Mouse (Mus musculus) testis, adult 2 months (tissue): ENCODE results near the gene Styx. TPM values are rescaled to one million over a fixed set of nuclear protein-coding genes. Genes with fewer than 3 reads are reported as not detected.

ENCODE experiments used
- H3K27ac ChIP-seq: fragments of 200-500 bp; 2 replicates; pipeline ENCODE4 v1.5.1; 2012; ENCODE audit warnings: low read depth, low read length; ENCODE audit not compliant: control insufficient read depth, insufficient read depth
- H3K27me3 ChIP-seq: fragments of 200-500 bp; 2 replicates; pipeline ENCODE4 v1.6.1; 2012; ENCODE audit warnings: mild to moderate bottlenecking, low read length, moderate library complexity; ENCODE audit not compliant: control insufficient read depth, insufficient read depth
- H3K36me3 ChIP-seq: fragments of 200-500 bp; 2 replicates; pipeline ENCODE4 v1.6.1; 2012; ENCODE audit warnings: mild to moderate bottlenecking, low read length; ENCODE audit not compliant: control insufficient read depth, insufficient read depth
- H3K4me1 ChIP-seq: fragments of 200-500 bp; 2 replicates; pipeline ENCODE4 v1.6.1; 2012; ENCODE audit warnings: low read length; ENCODE audit not compliant: control insufficient read depth, insufficient read depth
- H3K4me3 ChIP-seq: fragments of 200-500 bp; 2 replicates; pipeline ENCODE4 v1.5.1; 2012; ENCODE audit warnings: low read depth, mild to moderate bottlenecking, low read length, moderate library complexity, mixed read lengths; ENCODE audit not compliant: control insufficient read depth
- CTCF ChIP-seq: fragments of 200-500 bp; IDR thresholded peaks from 2 replicates; pipeline ENCODE4 v1.5.1; 2012; ENCODE audit warnings: low read depth, mild to moderate bottlenecking, inconsistent platforms, low read length, moderate library complexity; ENCODE audit not compliant: control insufficient read depth, insufficient read depth, insufficient replicate concordance
- POLR2A ChIP-seq: fragments of 200-500 bp; IDR thresholded peaks from 2 replicates; pipeline ENCODE4 v1.6.1; 2012; ENCODE audit warnings: low read depth, mild to moderate bottlenecking, inconsistent platforms, low read length, moderate library complexity; ENCODE audit not compliant: control insufficient read depth
- polyA plus RNA-seq: library from polyadenylated mRNA; depleted of rRNA; stranded (reverse); fragments of >200 nt; gene quantifications from 2 replicates; pipeline ENCODE4 v1.2.3, GENCODE M21; 2012; rRNA removed

Gene Styx
- 14.4 and 15.1 TPM in 2 replicates for polyA plus RNA-seq

DNA sequence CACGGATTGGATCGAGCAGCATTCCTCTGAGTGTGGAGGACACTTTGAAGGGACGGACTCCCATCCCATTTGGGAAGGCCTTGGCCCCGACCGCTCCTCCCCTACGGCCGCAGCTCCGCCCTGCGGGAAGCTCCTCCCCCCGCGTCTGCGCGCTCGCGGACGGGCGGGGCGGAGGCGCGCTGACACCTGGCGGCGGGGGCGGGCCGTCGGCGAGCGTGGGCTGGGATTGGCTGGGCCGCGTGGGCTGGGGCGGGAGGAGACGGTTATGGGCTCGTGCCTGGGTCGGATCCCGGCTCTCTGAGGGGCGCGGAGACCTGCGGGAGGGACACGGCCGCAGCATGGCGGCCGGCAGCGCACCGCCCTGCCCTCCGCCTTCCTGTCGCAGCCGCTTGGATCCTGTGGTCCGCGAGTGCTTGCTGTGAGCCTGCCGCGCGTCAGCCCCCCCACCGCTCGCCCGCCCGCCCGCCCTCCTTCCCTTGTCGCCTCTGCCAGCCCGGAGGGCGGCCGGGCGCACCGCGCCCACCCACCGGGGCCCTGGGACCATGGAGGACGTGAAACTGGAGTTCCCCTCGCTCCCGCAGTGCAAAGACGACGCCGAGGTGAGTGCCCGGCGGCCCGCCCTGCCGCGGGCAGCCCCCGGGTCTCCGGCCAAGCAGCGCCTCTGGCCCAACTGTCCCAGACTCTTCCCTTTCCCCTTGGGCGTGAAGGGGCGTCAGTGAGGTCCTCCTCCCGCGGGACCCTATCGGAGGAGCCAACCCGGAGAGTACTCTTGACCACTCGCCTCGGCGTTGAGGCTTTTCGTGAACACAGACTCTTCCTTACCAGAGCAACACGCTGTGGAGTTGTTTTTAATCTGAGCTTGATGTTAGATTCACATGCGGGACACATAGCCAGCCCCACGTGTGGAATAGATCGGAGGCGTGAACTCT lies at the start of gene Styx:
Gene Styx (plus strand): TSS at position 163 of the 929 bp plus-strand sequence.
- Histone ChIP-seq H3K4me1 (no peaks in the 10 kb centered on the region), H3K4me3 (peak within 1 kb of the TSS; percentile 99), H3K36me3 (peaks cover 2% of the 10 kb centered on the region), H3K27ac (peak within 1 kb of the TSS; percentile 79), H3K27me3 (no peaks in the 10 kb centered on the region)
- TF ChIP-seq POLR2A (peak; percentile 78), CTCF (no peak)

DNA sequence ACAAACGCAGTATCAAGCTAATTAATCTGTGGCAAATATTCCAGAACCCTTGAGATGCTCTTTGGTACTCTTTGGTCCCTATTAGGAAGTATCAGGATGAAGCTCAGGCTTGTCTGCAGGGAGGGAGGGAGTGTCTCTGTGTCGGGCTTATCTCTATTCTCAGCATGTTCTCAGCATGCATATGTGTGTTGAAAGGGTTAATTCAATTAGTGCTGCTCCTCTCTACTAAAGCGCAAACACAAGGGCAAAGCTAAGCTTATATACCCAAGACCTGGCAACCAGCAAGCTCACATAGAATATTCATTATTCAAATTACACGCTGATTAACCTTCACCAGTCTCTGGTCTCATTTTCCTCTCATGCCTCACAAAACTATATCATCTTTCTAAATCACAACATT lies 47.0 kb upstream of the Styx start:
- no peaks in the 10 kb centered on the region; the same call in 1 of the 2 replicates for H3K36me3 ChIP-seq
- peaks cover 2% of the 10 kb centered on the region for H3K4me1 ChIP-seq
- H3K27me3 ChIP-seq: no peaks in the 10 kb centered on the region
- no peak overlapping the region for H3K4me3 ChIP-seq
- no peak overlapping the region for H3K27ac ChIP-seq
- TF ChIP-seq POLR2A (no peak), CTCF (no peak)

DNA sequence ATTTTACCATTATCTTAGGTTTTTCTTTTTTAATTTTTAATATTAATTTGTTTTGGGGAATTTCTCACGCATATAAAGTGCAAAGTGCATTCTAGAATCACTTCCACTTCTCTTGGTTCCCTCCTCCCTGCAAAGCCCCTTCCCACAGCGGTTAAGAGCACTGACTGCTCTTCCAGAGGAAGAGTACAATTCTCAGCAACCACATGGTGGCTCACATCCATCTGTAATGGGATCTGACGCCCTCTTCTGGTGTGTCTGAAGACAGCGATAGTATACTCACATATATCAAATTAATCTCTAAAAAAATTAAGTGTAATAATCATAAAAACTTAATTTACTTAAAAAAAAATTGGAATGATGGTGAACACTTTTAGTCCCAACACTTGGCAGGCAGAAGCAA lies 46.5 kb upstream of the Styx start:
- Histone ChIP-seq H3K4me3 (no peak overlapping the region), H3K36me3 (no peaks in the 10 kb centered on the region; the same call in 1 of the 2 replicates), H3K27me3 (no peaks in the 10 kb centered on the region), H3K27ac (no peak overlapping the region), H3K4me1 (peaks cover 4% of the 10 kb centered on the region)
- no peak for TF ChIP-seq POLR2A
- no peak for TF ChIP-seq CTCF

DNA sequence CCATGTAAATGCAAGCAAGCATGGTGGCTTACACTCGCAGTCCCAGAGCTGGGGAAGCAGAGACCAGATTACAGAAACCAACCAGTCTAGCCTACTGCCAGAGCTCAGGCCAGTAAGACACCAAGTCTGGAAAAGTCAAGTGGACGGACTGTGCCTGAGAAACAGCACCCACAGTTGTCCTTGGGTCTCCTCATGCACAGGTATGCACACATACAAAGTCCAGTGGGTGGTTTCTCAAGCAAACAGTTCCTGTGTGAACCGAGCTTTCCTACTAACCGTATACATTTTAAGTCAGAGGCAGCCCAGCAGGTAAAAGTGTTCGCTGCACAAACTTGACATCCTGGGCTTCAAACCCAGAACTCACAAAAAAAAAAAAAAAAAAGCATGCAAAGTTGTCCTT lies 45.0 kb upstream of the Styx start:
- TF ChIP-seq CTCF: no peak
- TF ChIP-seq POLR2A: no peak
- Histone ChIP-seq H3K4me3 (no peak overlapping the region), H3K27ac (no peak overlapping the region), H3K4me1 (peaks cover 7% of the 10 kb centered on the region), H3K27me3 (no peaks in the 10 kb centered on the region), H3K36me3 (no peaks in the 10 kb centered on the region; the same call in 1 of the 2 replicates)

DNA sequence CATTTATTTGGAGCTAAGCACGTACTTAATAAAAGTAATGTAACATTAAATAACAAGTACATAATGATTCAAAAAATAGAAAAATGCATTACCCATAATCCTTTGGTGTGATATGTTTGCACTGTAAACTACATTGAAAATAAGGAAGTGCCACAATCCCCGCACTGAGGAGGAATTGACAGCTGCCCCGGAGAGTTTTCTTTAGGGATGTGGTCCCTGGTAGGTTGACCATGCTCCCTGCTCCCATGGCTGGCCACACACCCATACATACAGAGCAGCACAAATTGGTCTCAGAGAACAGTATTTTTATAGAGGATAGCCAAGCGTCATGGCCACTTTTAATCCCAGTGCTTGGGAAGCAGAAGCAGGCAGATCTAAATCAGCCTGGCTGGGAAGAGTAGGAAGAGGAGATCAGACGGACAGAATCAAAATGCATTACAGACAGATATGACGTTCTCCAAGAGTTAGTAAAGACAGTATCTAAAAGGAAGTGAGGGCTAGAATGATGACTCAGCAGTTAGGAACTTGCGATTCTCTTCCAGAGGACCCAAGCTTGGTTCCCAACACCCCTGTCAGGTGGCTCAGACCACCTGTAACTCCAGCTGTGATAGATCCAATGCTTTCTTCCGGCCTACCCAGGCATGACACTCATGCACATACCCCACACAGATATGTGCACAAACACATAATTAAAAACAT lies 43.1 kb upstream of the Styx start:
- no peak overlapping the region for H3K27ac ChIP-seq
- H3K27me3 ChIP-seq: no peaks in the 10 kb centered on the region
- H3K4me1 ChIP-seq: peaks cover 7% of the 10 kb centered on the region
- H3K36me3 ChIP-seq: no peaks in the 10 kb centered on the region
- TF ChIP-seq CTCF (no peak), POLR2A (no peak)
- H3K4me3 ChIP-seq: peak overlapping the region; percentile 11

DNA sequence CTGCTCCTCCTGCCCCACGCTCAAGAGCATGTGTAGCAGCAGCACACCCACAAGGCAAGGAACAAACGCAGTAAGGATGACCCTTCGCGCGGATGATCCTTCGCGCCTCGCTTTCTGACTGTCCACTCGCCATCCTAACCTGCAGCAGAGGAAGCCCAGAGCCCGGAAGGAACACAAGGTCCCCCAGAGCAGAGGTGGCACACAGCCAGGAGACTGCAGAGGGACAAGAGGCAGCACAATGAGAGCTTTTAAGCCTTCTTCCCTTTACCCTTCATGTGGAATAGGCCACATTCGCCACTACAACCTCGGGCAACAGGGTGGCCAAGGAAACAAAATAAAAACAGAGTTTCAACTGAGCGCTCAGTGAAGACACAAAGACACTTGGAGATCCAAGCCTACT lies 41.2 kb upstream of the Styx start:
- no peak for TF ChIP-seq POLR2A
- TF ChIP-seq CTCF: no peak

DNA sequence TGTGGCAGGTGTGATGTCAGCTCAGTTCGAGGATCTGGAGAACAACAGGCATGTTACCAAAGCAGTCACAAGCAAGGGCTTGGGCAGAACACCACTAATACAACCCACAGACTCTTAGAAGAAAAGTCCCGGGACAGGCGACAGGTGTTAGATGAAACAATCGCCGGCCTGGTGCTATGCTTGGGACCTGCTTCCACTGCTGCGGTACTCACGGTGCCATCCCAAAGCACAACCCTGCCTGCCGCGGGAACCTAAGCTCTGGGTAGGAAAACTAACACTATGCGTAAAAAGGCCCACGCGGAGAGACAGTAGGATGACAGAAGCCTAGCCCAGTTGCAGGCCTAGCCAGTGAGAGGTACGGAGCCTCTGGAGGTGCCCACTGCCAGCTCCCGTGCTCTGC lies 40.8 kb upstream of the Styx start:
- Histone ChIP-seq H3K4me3 (no peak overlapping the region), H3K4me1 (peaks cover 7% of the 10 kb centered on the region), H3K36me3 (no peaks in the 10 kb centered on the region), H3K27ac (no peak overlapping the region), H3K27me3 (no peaks in the 10 kb centered on the region)
- TF ChIP-seq CTCF (no peak), POLR2A (no peak)

More for the DNA sequence above, 41.2 kb upstream of the Styx start:
- 0 out of 2 replicates have a peak overlapping the region, but pooled peaks have one; percentile 14 for H3K4me3 ChIP-seq
- H3K36me3 ChIP-seq: no peaks in the 10 kb centered on the region
- H3K27me3 ChIP-seq: no peaks in the 10 kb centered on the region
- H3K27ac ChIP-seq: no peak overlapping the region
- peaks cover 7% of the 10 kb centered on the region for H3K4me1 ChIP-seq
